Mouse (Mus musculus): ENCODE results near the gene Nrarp.

- TF ChIP-seq CTCF (IDR thresholded peaks at IDR 0.05; ENCODE audit: insufficient read depth, low read depth, low read length), result no peak
- TF ChIP-seq POLR2A (IDR thresholded peaks at IDR 0.05; ENCODE audit: insufficient read depth, low read depth, low read length), result no peak
Observed at GRCm38 (mm10) chr2:25185625-25186574, 5.3 kb downstream of the Nrarp start.
